ENCODE assay signal across 10 mouse cellular contexts in genomic region chr6:66367263-66367662, GRCm38 (mm10).
DNase-seq lines count a peak whose midpoint lies in the region; ATAC-seq lines count a peak whose summit lies in the region.
"Had no signal": no experiment of that assay in that cellular context is flagged by ENCODE, and none has a peak within 500 bp of the region (broad histone marks: within the 10 kb centered on the region; RNA-seq: fewer than 3 reads in every experiment).

No protein-coding gene starts in this region.

- peak; percentile 17 for DNase-seq in gastrocnemius, postnatal 10 days
- DNase-seq in gastrocnemius, adult 8-10 months (ENCODE audit: low spot score in 2 of 2), result no peak
- peak; percentile 10 for DNase-seq in ovary, postnatal 14 days (ENCODE audit: low spot score)
- no peak for DNase-seq in ovary, adult 18-20 months (ENCODE audit: low spot score)
- DNase-seq in lung, postnatal 4 days, result peak; percentile 6 to 39
- DNase-seq in thymus, postnatal 36 days, result no peak

- no peak overlapping the region for H3K9ac ChIP-seq in heart, embryonic 13.5 days

- peak overlapping the region; percentile 42; the same call in 1 of the 2 replicates for H3K27ac ChIP-seq in heart, embryonic 13.5 days (replicated peaks)
- H3K27ac ChIP-seq: left cerebral cortex, adult 2 months had no signal

- H3K36me3 ChIP-seq in heart, embryonic 13.5 days, result no peaks in the 10 kb centered on the region

- no peak overlapping the region for H3K4me3 ChIP-seq in heart, embryonic 13.5 days
- H3K4me3 ChIP-seq: left cerebral cortex, adult 2 months; megakaryocyte, embryonic 14.5 days had no signal

- no peaks in the 10 kb centered on the region for H3K27me3 ChIP-seq in heart, embryonic 13.5 days (replicated peaks)
- H3K27me3 ChIP-seq: megakaryocyte, embryonic 14.5 days had no signal

- ATAC-seq in heart, embryonic 13.5 days (ENCODE audit: extremely low read depth, insufficient number of reproducible peaks, low FRiP score, low TSS enrichment), result no peak
- ATAC-seq in erythroid progenitor cell, adult 5-6 weeks (replicated peaks; ENCODE audit: low FRiP score, poor library complexity, severe bottlenecking), result no peak

- no peaks in the 10 kb centered on the region for H3K9me3 ChIP-seq in heart, embryonic 13.5 days
- H3K9me3 ChIP-seq: megakaryocyte, embryonic 14.5 days had no signal

- H3K4me2 ChIP-seq in heart, embryonic 13.5 days, result no peak overlapping the region

- peaks cover 17% of the 10 kb centered on the region for H3K4me1 ChIP-seq in heart, embryonic 13.5 days

Comparison
In these comparisons a context has a peak if more than half of its experiments do, and no peak if none do; other contexts are left out.
1. DNase-seq: peak in gastrocnemius, postnatal 10 days (single experiment), ovary, postnatal 14 days (single experiment) and lung, postnatal 4 days (2 of 2); none in gastrocnemius, adult 8-10 months (0 of 2), ovary, adult 18-20 months (single experiment) and thymus, postnatal 36 days (0 of 2).